Mouse (Mus musculus): ENCODE measurements around the gene Tipin.

- TF ChIP-seq POLR2A (IDR thresholded peaks at IDR 0.05; ENCODE audit: borderline replicate concordance, insufficient read depth, low read length) (no peak), CTCF (IDR thresholded peaks at IDR 0.05; ENCODE audit: borderline replicate concordance, insufficient read depth, low read depth, low read length) (no peak)
Observed at GRCm38 (mm10) chr9:64339361-64339760, 58.0 kb downstream of the Tipin start.
